Mouse (Mus musculus) midbrain, embryonic 15.5 days (tissue): ENCODE measurements around the gene Cirbp. TPM values are rescaled to one million over a fixed set of nuclear protein-coding genes. Genes with fewer than 3 reads are reported as not detected.

Source experiments
- ATAC-seq: fragments of 200-750 bp; cut with Nextera tagmentation; replicated peaks from 2 replicates; pipeline ENCODE4 v1.8.0; 2017; ENCODE audit warnings: moderate TSS enrichment
- H3K27ac ChIP-seq: fragments of 300-500 bp; sonication (generic); 2 replicates; pipeline ENCODE4 v1.5.1; 2015; ENCODE audit warnings: mild to moderate bottlenecking, inconsistent platforms
- H3K27me3 ChIP-seq: fragments of 300-500 bp; sonication (generic); replicated peaks from 2 replicates; pipeline ENCODE4 v1.6.1; 2015; ENCODE audit warnings: inconsistent platforms
- H3K36me3 ChIP-seq: fragments of 300-500 bp; sonication (generic); replicated peaks from 2 replicates; pipeline ENCODE4 v1.6.1; 2015; ENCODE audit warnings: inconsistent platforms
- H3K4me1 ChIP-seq: fragments of 300-500 bp; sonication (generic); 2 replicates; pipeline ENCODE4 v1.6.1; 2015; ENCODE audit warnings: inconsistent platforms
- H3K4me2 ChIP-seq: fragments of 300-500 bp; sonication (generic); 2 replicates; pipeline ENCODE4 v1.6.1; 2015; ENCODE audit warnings: inconsistent platforms, mild to moderate bottlenecking, moderate library complexity
- H3K4me3 ChIP-seq: fragments of 300-500 bp; sonication (generic); 2 replicates; pipeline ENCODE4 v1.5.1; 2015; ENCODE audit warnings: mild to moderate bottlenecking, inconsistent platforms
- H3K9ac ChIP-seq: fragments of 300-500 bp; sonication (generic); 2 replicates; pipeline ENCODE4 v1.6.1; 2015; ENCODE audit warnings: mild to moderate bottlenecking, inconsistent platforms
- H3K9me3 ChIP-seq: fragments of 300-500 bp; sonication (generic); 2 replicates; pipeline ENCODE4 v1.6.1; 2016; ENCODE audit warnings: inconsistent platforms
- WGBS: fragments of 180-500 bp; shearing (Covaris S2); methylation state at CpG from one replicate; pipeline ENCODE4 v1.1.7; 2015; ENCODE audit warnings: mixed read lengths; 5-methylcytosine and 5-hydroxymethylcytosine counted together
- polyA plus RNA-seq: library from polyadenylated mRNA; unstranded; fragments of >200 nt; fragmentation: Nextera tagmentation; extraction: Ambion mirVana; gene quantifications from 2 replicates; pipeline ENCODE4 v1.2.1, GENCODE M21; 2015

The Cirbp gene
- polyA plus RNA-seq, 1 experiment from 2014 or later = 392 TPM

GRCm38 (mm10) chr10:80147146-80147718 lies 18.6 kb upstream of the Cirbp start:
- H3K9ac ChIP-seq = no peak overlapping the region
- peak overlapping the region; percentile 67 for H3K4me2 ChIP-seq
- no peak for ATAC-seq
- no peaks in the 10 kb centered on the region for H3K9me3 ChIP-seq
- WGBS = 79% methylated on average over 5 of the region's 5 CpGs
- H3K27ac ChIP-seq = peak overlapping the region; percentile 100
- H3K4me1 ChIP-seq = peaks cover 46% of the 10 kb centered on the region
- no peaks in the 10 kb centered on the region for H3K27me3 ChIP-seq
- H3K4me3 ChIP-seq = peak overlapping the region; percentile 94
- H3K36me3 ChIP-seq = peaks cover 3% of the 10 kb centered on the region; the same call in 1 of the 2 replicates

GRCm38 (mm10) chr10:80147719-80148601 lies 17.8 kb upstream of the Cirbp start, which contains the start of gene Midn:
Gene Midn, plus strand, starts transcription at chr10:80148272.
- under 1% methylated on average over 40 of the region's 42 CpGs for WGBS
- H3K27ac ChIP-seq = peak within 1 kb of the TSS; percentile 100
- H3K36me3 ChIP-seq = peaks cover 4% of the 10 kb centered on the region; the same call in 1 of the 2 replicates
- peak within 1 kb of the TSS; percentile 95 for H3K9ac ChIP-seq
- H3K27me3 ChIP-seq = no peaks in the 10 kb centered on the region
- H3K9me3 ChIP-seq = no peaks in the 10 kb centered on the region
- peak within 1 kb of the TSS; percentile 67 for H3K4me2 ChIP-seq
- H3K4me1 ChIP-seq = peaks cover 48% of the 10 kb centered on the region
- ATAC-seq = peak; percentile 14
- H3K4me3 ChIP-seq = peak within 1 kb of the TSS; percentile 94

- Histone ChIP-seq H3K4me3 (peak overlapping the region; percentile 94), H3K9ac (peak overlapping the region; percentile 95), H3K27me3 (no peaks in the 10 kb centered on the region), H3K27ac (peak overlapping the region; percentile 100), H3K4me2 (peak overlapping the region; percentile 67), H3K9me3 (no peaks in the 10 kb centered on the region), H3K4me1 (peaks cover 49% of the 10 kb centered on the region), H3K36me3 (peaks cover 12% of the 10 kb centered on the region; the same call in 1 of the 2 replicates)
- peak; percentile 57 for ATAC-seq
- under 1% methylated on average over 57 of the region's 57 CpGs for WGBS
Measured at GRCm38 (mm10) chr10:80148610-80149290, 17.0 kb upstream of the Cirbp start.

GRCm38 (mm10) chr10:80149291-80150225 lies 16.2 kb upstream of the Cirbp start:
- Histone ChIP-seq H3K27me3 (no peaks in the 10 kb centered on the region), H3K9me3 (no peaks in the 10 kb centered on the region), H3K4me1 (peaks cover 52% of the 10 kb centered on the region), H3K4me2 (peak overlapping the region; percentile 67), H3K36me3 (peaks cover 16% of the 10 kb centered on the region), H3K27ac (peak overlapping the region; percentile 100), H3K4me3 (peak overlapping the region; percentile 94), H3K9ac (peak overlapping the region; percentile 99)
- peak; percentile 89 for ATAC-seq
- WGBS = under 1% methylated on average over 81 of the region's 88 CpGs

GRCm38 (mm10) chr10:80150226-80151210 lies 15.3 kb upstream of the Cirbp start:
- Histone ChIP-seq H3K36me3 (peaks cover 26% of the 10 kb centered on the region), H3K27me3 (no peaks in the 10 kb centered on the region), H3K9me3 (no peaks in the 10 kb centered on the region), H3K9ac (peak overlapping the region; percentile 99), H3K4me3 (peak overlapping the region; percentile 94), H3K27ac (peak overlapping the region; percentile 100), H3K4me1 (peaks cover 57% of the 10 kb centered on the region), H3K4me2 (peak overlapping the region; percentile 67)
- WGBS = under 1% methylated on average over 69 of the region's 71 CpGs
- ATAC-seq = no peak

- no peaks in the 10 kb centered on the region for H3K27me3 ChIP-seq
- no peaks in the 10 kb centered on the region for H3K9me3 ChIP-seq
- peak overlapping the region; percentile 94 for H3K4me3 ChIP-seq
- ATAC-seq = no peak
- H3K27ac ChIP-seq = peak overlapping the region; percentile 100
- under 1% methylated on average over 26 of the region's 26 CpGs for WGBS
- H3K36me3 ChIP-seq = peaks cover 35% of the 10 kb centered on the region
- H3K4me2 ChIP-seq = peak overlapping the region; percentile 67
- H3K4me1 ChIP-seq = peaks cover 51% of the 10 kb centered on the region
- H3K9ac ChIP-seq = peak overlapping the region; percentile 99
Measured at GRCm38 (mm10) chr10:80151211-80152034, 14.4 kb upstream of the Cirbp start.

GRCm38 (mm10) chr10:80152071-80152872 lies 13.5 kb upstream of the Cirbp start:
- peaks cover 54% of the 10 kb centered on the region for H3K4me1 ChIP-seq
- H3K36me3 ChIP-seq = peaks cover 44% of the 10 kb centered on the region
- ATAC-seq = no peak
- peak overlapping the region; percentile 94 for H3K4me3 ChIP-seq
- peak overlapping the region; percentile 67 for H3K4me2 ChIP-seq
- no peaks in the 10 kb centered on the region for H3K27me3 ChIP-seq
- 3% methylated on average over 15 of the region's 15 CpGs for WGBS
- peak overlapping the region; percentile 99 for H3K9ac ChIP-seq
- H3K27ac ChIP-seq = peak overlapping the region; percentile 100
- H3K9me3 ChIP-seq = no peaks in the 10 kb centered on the region

GRCm38 (mm10) chr10:80152873-80153260 lies 12.9 kb upstream of the Cirbp start:
- Histone ChIP-seq H3K9me3 (no peaks in the 10 kb centered on the region), H3K27ac (peak overlapping the region; percentile 100), H3K4me1 (peaks cover 52% of the 10 kb centered on the region), H3K9ac (peak overlapping the region; percentile 99), H3K27me3 (no peaks in the 10 kb centered on the region), H3K4me2 (peak overlapping the region; percentile 67), H3K4me3 (peak overlapping the region; percentile 94), H3K36me3 (peaks cover 46% of the 10 kb centered on the region)
- ATAC-seq = no peak
- WGBS = 25% methylated on average over 3 of the region's 3 CpGs

GRCm38 (mm10) chr10:80153713-80154112 lies 12.1 kb upstream of the Cirbp start:
- 84% methylated on average over 19 of the region's 19 CpGs for WGBS
- H3K27me3 ChIP-seq = no peaks in the 10 kb centered on the region
- no peak for ATAC-seq
- H3K36me3 ChIP-seq = peaks cover 46% of the 10 kb centered on the region
- H3K4me2 ChIP-seq = peak overlapping the region; percentile 67
- H3K9ac ChIP-seq = peak overlapping the region; percentile 99; the same call in 1 of the 2 replicates
- no peak overlapping the region for H3K4me3 ChIP-seq
- peak overlapping the region; percentile 100 for H3K27ac ChIP-seq
- H3K9me3 ChIP-seq = no peaks in the 10 kb centered on the region
- peaks cover 59% of the 10 kb centered on the region for H3K4me1 ChIP-seq
